Mouse (Mus musculus): ENCODE measurements around the gene Runx2.

Gene Runx2

DNA sequence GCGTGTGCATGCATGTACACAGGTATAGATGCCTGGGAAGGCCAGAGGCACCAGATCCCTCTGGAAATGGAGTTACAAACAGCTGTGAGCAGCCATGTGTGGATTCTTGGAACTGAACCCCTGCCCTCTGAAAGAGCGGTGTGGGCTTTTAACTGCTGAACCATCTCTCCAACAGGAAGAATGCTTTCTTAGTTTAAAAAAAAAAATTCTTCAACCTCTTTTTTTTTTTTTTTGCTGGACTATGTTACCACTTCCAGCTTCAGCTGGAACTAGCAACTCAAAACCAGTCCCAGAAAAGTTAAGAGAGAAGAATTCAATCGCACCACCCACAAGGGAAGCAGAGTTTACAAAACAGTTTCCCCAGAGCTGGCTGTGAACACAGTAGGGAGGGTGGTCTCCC lies 295.2 kb downstream of the Runx2 start:
- DNase-seq = peak in 1 of 2 experiments; percentile 24

DNA sequence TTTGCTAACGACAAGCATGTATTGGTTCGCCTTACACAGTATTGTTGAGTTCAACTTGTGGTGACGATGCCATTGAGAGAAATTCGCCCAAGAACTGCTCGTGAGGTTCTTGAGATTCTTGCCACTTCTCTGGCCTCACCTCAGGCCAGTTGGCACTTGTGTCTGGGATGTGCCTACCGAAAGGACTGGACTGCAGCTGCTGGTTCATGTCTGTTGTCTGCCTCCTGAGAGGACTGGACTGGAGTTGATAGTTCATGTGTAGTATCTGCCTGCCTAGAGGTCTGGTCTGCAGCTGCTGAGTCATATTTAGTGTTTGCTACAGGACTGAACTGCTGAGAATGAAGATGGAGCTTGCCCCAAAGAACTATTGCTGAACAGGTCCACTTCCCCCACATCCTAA lies 296.4 kb downstream of the Runx2 start:
- no peak for DNase-seq

DNA sequence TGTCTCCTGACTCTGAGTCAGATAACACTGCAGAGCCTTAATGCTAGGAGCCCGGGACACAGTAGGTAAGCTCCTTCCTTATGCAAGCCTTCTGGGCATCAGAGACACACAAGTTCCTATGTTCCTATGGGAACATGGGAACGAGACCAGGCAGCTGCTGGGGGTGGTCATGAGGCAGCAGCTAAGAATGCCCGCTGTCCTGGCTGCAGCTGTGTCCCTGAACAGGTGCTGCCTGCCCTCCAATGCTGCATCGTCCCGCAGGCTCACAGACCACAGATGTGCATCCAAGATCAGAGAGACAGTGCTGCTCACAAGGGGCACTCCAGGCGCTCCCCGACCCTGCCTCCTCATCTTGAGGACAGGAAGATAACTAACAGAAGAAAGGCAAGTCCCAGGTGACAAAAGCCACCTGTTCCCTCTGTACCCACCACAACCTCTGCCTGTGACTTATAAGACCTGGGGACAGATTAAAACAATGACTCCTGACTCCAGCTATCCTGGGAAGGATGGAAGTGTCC lies 306.3 kb downstream of the Runx2 start:
- DNase-seq = no peak

DNA sequence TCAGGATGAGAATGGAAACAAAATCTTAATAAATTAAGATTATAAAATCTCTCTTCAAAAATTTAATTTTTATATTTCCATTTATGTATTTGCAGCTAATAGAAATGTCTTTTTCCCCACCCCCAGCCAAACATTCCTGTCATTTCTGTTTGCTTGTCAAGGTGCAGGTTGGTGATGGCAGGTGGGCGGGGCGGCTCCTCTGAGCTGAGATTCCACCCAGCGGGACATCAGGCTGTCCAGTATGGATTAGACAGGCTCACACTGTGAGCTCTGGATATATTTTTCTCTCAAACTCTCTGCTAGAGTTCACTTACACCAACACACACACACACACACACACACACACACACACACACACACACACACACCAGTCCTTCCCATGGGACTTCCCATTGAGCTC lies 306.9 kb downstream of the Runx2 start:
- DNase-seq = no peak

DNA sequence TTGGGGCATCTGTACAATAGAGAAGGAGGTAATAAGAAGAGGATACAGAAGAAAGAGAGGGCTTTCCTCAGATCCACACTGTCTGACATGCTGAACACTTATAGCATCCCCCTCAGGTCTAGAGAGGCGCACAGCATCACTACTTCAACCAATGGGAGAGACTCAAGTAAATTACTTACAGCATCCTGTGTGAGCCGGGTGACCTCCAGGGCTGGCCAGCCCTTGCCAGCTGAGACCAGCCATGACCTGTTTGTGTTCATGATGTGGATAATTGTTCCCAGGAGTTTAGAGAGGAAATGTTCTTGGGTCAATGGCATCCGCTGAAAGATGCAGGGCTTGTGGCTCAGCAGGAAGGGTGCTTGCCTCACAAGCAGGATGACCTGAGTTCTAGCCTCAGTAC lies 308.1 kb downstream of the Runx2 start:
- no peak for DNase-seq

DNA sequence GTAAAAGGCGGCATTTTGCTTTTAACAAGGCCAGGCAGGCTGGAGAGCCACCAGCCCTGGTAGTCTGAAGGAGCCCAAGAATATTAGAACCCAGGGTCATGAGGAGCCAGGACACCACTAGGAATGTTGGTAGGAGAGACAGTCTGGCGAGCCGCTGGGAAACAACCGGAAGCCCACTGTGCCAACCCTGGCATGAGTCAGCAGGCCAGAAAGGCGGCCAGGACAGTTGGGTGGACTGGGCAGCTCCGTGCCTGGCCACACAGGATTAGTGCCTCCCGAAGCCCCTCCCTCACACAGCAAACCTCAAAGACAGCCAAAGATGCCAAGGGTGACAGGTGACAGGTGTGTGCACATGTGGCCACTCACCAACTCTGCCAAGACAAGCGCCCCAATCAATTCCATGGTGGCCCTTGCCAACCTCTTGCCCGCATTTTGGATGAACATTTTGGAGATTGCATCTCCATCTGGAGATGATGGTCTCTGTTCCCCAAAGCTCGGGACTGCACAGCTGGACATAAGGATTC lies 309.7 kb downstream of the Runx2 start:
- DNase-seq = no peak

DNA sequence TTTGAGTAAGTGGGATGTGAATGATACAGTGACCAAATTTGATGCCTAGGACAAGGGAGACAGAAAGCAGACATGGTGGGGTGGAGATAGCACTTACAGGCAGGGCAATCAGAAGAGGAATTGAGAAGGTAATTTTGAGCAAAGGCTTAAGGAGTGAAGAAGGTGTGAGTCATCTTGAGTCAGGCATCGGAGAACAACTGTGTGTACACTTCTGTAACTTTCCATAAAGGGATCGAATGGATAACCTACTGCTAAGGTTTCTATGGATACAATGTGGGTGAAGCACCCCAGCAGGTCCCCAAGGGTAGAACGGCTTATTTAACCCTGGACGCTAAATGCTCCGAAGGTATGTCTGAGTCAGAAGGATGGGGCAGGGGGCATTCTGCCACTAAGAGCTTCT lies 312.4 kb downstream of the Runx2 start:
- no peak for DNase-seq

DNA sequence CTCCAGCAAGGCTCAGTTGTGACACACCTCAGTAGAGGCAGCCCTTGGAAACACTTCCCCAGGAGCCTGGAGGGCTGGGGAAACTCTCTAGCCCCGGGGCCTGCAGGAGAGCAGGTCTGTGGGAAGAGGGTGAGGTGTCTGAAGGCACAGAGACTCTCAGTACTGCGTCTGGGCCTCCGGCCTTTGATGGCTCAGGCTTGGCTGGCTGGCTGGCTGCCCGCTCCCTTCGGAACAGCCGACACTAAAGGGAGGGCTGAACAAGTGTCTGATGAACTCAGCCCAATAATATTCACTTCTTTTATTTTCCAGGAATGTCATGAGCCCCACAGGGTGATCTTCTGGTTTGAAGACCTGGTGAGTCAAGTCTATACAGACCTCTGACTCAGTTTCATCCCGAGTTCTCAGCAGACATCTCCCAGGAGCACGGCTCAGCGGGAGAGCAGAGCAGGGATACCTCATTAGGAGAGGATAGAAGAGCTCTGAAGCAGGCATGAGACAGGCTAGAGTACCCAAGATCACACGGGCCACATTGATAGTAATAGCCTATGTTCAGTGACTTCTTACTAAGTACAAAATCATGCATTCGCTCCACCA lies 314.2 kb downstream of the Runx2 start:
- peak; percentile 57 to 65 for DNase-seq

DNA sequence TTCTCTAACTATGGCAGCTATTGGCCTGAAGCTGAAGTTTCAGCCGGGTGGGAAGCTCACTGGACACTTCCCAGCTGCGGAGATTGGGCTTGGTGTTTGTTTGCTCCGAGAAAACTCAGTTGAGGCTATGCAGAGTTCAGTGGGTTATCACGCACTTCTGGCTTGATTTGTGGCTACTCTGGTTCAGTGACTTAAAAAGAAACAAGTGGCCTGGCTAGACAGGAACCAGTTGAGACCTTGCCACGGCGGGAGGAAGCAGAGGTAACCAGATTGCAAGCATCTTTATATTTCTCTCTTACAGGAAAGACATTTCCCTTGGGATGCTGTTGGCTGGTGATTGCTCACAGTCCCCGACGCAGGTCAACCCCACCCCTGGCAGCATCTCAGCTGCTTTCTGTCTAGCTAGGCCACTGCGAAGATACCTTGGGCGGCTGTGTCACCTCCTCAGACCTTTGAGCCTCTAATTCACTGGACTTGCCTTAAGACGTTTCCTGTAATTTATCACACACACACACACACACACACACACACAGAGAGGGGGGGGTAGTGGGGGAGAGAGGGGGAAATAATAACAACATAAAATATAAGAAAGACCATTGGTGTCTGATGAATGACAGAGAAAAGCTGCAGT lies 324.3 kb downstream of the Runx2 start:
- peak; percentile 71 to 78 for DNase-seq

DNA sequence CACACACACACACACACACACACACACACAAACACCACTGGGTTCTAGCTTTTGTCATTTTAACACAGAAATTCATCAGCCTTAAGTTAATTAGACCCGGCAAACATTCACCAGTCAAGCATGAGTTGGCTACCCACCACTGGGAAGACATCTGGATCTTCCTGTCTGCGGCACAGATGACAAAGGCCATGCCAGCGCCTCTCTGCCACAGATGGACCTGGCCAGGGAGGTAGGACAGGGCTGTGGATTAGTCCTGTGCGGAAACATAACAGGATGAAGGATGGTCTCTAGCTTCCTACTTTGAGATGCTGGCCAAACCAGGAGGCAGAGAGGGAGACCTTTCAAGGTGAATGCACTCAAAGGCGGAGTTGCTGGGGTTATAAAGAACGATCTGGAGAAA lies 325.3 kb downstream of the Runx2 start:
- peak in 1 of 2 experiments; percentile 28 for DNase-seq

DNA sequence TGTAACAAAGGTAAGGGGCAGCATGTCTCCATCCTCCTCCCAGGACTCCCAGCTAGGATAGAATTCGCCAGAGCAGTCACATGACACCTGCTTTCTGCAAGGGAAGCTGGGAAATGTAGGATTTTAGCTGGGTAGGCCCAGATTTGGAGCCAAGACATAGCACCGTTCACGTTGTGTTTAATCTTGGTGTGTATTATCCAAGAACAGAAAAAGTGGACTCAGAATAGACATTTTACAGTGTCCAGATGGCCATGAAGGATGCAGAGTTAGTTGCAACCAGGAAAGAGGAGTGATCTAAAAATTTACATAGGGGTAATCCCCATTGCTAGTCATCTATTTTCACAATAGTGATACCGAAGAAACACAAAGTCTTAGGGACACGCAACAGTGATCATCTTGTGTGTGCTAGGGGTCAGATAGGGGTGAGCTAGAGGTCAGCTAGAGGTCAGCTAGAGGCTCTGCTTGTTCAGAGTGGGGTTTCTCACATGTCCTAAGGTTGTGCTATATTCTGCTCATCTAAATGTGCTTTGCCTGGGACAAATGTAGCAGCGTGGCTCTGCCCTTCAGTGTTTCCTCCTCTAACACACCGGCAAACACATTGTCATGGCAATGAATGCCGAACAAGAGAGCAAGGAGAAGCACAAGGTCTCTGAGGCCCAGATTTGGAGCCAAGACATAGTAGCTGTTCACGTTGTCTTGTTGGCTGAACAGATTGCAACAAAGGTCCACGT lies 326.9 kb downstream of the Runx2 start:
- no peak for DNase-seq

DNA sequence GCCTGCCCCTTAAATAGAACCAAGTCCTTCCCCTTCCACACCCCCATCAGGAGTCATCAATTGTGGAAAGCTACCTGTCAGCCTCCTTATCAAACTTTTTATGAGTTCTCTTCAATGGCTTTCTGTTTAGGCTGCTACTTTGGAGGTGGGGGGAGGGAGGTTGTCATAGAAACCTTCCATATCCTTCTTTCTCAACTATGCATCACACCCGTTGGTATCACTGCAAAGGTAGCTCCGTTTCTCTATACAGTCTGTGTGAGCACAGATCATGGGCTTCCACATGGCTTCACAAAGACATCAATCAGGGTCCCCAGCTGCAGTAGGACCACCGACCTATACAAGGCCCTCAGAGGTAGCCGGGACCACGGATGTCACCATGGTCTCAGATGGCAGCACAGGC lies 329.3 kb downstream of the Runx2 start:
- no peak for DNase-seq

DNA sequence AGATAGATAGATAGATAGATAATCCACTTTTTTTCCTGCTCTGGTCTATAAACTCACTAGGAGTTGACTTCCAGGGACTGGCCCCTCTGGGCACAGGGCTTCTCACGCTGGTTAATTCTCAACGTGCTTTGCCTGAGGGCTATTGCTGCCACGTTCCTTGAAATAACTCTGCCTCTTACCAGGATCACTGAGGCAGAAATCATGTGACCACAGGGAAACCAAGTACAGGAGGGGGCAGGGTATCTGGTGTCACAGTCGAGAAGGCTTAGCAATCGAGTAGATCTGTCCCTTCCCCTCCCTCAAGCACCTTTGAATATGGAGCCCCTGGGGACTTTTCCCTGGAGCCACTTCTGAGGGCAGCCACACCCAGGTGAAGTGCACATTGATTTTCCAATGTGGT lies 334.7 kb downstream of the Runx2 start:
- peak in 1 of 2 experiments; percentile 13 for DNase-seq

DNA sequence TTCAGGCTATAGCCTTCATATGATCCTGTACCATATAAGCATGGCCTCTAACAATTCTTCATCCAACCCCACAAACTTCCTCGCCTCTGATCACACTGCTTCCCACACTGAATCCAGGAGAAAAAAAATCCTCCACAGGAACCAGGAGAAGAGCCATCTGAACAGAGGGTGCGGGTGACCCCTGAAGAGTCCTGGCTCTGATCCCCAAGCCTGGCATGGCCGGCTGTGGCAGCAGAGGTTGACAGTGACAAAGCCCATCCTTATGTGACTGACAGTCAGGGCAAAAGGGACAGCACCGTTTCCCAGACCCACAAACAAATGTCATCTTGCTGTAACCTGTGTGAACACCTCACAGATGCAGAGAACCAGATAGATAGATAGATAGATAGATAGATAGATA lies 335.1 kb downstream of the Runx2 start:
- DNase-seq = no peak

DNA sequence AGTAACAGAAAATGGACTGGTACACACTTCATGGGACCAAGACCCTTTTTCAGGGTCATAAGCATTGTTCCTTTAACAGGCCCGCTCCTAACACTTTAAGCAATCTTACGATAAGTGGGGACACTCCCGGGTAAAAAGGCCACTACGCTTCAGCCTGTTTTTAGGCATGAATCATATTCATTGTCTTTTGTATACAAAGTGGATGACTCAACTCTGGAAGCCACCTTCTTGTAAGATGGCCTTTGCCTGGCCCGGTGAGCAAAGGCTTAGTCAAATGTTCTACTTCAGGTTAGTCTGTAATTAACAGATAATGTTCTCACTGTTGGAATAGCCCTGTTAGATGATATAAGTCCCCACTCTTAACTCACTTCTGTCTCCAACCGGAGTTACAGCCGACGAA lies 338.7 kb downstream of the Runx2 start:
- no peak for DNase-seq

DNA sequence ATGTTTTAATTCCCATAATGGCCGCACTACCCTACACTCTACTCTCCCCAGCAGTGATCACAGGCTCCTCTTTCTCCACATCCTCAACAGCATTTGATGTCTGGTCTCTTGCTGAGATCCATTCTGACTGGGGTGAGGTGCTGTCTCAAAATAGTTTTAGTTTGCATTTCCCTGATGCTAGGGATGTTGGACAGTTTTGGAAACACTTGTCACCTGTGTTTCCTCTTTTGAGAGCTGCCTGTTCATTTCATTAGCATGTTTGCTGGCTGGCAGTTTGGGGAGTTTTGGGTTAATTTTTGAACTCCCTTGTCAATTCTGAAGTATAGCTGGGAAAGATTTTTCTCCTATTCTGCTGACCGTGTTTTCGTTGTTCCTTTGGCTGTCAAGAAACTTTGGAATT lies 340.3 kb downstream of the Runx2 start:
- DNase-seq = no peak

DNA sequence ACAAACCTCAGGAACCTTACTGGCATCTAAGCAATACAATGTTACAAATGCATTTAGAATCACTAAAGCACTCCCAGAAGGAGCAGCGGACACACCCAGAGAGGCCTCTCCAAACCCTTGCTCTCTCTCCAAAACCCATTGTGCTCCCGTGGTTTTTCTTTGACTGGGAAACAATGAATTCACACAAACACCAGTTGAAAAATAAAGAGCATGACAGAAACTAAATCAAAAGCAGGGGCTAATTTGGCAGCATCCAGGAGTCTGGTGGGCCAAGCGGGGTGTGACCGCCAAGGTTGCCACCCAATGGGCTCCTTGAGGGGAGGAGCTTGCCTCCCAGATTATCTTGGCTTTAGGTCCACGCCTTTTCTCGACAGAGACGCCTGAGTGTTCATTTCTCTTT lies 341.9 kb downstream of the Runx2 start:
- no peak for DNase-seq

DNA sequence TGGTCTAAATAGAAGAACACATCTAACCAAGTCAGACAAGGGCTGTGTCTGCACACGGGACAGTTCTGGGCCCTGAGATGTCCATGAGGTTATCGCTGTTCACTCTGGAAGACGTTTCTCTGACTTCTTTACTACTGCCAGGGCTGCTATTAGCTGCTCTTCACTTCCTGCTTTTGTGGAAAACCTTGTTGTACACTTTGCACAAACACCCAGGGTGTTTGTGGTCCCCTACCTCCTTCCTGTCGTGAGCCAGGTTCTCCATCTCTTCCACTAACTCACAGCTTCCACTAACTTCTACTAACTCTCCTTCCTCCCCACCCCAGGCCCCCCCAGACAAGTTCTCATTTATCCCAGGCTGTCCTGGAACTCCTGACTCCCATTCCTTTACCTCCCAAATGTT lies 350.9 kb downstream of the Runx2 start:
- no peak for DNase-seq

DNA sequence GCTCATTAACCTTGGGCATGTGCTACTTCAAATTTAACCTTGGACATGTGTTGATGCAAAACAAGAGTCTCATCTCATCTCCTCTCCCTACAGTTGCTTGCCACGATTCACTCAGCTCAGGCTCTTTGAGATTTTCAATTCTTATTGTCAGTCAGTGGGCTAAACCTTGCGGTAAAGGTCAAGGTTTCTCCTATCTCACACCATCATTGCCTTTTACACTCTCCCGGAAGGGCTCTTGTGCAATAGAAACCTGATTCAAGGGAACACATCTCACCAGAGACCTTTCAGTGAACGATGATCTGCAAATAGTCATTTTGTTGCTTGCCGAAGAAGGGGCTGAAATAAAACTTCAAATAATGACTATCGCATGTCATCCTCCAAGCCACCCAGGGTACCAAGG lies 354.4 kb downstream of the Runx2 start:
- no peak for DNase-seq

DNA sequence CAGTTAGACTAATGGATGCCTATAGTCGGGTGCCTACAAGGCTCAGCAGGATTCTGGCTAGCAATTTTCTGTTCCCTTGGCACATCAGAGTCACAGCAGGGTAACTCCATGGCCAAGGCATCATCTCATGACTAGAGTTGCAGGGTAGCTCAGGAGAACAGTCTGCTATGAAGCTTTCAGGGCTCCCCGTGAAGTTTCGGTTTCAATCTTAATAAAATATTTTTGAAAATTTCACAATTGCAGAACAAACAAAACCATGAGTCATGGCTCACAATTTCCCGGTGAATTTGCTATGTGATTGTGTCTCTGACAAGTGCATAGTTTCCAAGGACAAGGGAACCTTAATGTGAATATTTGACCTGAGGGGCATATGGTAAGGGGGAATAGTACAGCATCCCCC lies 355.6 kb downstream of the Runx2 start:
- no peak for DNase-seq

DNA sequence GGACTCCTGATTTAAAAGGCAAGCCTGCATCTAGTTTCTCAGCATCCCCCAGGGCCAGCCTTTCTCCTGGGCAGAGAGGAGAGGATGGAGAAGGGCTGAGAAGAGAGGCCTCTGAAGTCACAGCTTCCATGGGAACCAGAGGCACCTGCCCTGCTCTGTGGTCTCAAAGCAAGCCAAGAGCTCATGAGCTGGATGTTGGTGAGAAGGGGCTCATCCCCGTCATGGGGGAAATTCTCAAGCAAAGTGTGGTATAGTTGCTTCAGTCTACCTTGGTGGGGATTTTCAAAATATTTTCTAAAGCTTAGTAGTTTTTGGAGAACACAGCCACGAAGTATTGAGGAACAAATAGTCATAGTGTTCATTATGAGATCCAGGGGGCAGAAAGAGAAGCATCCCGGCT lies 357.9 kb downstream of the Runx2 start:
- DNase-seq = no peak

DNA sequence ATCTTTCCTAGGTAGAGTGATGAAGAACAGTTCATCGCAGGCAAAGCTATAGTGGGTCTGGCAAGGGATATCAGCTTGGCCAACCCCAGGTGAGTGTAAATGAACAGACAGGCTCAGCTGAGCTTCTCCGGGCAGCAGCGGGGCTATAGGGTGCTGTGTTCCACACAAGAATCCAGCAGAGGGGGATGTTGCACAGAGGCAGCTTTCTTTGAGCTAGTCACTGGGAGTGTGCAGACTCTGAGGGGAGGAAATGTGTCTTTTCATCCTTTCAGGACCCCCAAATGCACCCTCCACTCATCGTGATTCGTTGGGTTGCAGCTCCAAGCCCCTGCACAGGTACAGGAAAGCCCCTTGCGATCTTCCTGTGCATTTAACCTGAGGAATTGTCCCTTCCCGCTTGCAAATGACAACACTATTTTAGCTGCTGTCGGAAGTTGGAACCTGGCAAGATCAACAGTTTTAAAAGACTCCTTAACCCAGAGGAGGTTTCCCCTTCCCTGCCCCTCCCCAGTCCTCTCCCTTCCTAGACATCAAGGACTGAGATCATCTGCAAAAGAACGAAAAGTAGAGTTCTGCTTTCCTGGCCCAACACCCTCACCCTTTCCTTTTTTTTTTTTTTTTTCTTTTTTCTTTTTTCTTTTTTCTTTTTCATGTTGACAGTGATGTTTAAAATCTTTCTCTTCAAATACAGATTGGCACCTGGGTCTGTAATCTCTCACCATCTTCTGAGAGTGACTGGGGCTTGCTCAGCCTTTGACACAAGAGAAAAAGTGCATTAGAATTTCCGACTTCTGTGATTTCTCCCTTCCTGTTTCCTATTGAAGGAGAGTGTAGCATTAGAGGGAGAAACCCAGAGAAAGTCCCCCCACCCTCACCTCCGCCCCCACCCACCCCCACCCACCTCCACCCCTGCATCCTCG lies 358.7 kb downstream of the Runx2 start:
- DNase-seq = peak; percentile 82 to 85

DNA sequence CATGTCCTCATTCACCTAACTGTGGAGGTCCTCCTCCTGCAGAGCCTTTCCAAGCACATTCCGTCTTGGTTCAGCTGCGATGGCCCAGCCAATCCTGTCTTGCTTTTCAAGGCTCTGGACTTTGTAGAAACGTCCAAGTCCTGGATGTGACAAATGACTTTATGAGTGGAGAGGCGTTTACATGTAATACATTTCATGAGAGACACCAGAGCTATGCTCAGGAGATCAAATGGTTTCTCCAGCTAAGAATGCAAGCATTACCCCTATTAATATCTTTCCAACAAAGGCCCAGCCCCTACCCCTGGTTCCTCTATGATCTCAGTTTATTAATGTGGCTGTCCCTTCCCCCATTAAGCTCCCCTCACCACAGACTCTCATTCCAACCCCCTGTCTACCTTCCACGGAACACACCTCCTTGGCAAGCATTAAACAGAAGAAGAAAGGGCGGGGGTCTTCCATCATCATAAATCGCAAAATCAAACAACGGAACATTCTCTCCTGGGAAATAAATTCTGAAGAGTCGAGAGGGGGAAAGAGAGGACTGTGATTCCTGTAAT lies 364.6 kb downstream of the Runx2 start:
- DNase-seq = no peak

All from kidney, postnatal 4 days (tissue).